Mouse (Mus musculus): ENCODE measurements at regions not wholly inside any gene's neighbourhood (a gene's known extent, or its start where the extent isn't known, plus 50 kb on each side); places are given as distances from the start of the nearest gene placed in this dataset.

DNA sequence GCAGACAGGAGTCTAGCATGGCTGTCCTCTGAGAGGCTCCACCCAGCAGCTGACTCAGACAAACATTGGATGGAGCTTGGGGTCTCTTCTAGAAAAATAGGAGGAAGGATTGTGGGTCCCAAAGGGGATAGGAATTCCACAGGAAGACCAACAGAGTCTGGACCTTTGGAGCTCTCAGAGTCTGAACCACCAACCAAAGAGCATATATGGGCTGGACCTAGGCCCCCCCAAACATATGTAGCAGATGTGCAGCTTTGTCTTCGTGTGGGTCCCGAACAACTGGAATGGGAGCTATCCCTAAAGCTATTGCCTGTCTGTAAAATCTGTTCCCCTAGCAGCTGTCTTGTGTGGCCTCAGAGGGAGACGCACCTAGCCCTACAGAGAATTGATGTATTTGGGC lies 50.1 kb upstream of the Cpm start:
- DNase-seq: no peak

GRCm38 (mm10) chr10:117578696-117579146 lies 50.6 kb upstream of the Cpm start:
- DNase-seq: no peak
- H3K27ac ChIP-seq: no peak overlapping the region
- H3K4me3 ChIP-seq: no peak overlapping the region
- TF ChIP-seq CTCF (IDR thresholded peaks at IDR 0.05): no peak
- intact Hi-C loops (cut with DNase I): no loop called here

More for the DNA sequence above, 50.1 kb upstream of the Cpm start:
- Histone ChIP-seq H3K27ac (no peak overlapping the region), H3K4me3 (no peak overlapping the region)
- TF ChIP-seq CTCF (IDR thresholded peaks at IDR 0.05): no peak
- intact Hi-C loops (cut with DNase I): no loop called here

DNA sequence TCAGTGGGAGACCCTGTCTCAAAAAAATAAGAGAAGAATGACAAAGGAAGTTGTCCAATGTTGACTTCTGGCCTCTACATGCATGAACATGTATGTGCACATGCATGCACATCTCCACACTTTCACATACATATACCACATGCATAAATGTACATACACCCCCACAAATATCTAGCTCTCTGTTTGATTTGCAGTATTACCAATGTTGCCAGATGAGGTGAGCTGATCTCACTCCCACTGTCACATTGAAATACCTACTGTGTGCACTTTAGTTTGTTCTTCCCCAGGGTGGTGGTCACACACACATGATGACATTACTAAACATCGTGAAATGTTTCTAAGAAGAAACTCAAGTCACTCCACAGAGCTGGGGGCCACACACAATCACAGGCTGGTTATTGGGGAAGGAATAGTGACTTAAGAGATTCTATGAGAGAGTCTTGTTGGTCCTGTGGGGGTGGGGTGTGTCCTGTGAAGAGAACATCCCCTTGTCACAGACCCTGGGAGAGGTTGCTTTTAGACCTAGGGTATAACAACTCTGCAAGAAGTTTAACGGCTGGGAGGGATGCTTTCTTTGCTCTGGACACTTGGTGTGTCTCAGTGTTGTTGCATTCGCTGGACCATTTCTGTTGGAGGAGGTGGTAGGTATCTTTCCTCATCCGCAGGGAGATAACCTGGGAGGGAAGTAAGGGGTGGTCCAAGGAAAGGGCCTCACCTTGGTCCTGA lies 51.2 kb upstream of the Cpm start:
- no peak overlapping the region for H3K4me3 ChIP-seq
- no peak for DNase-seq
- intact Hi-C loops (cut with DNase I): no loop called here
- H3K27ac ChIP-seq: no peak overlapping the region
- TF ChIP-seq CTCF (IDR thresholded peaks at IDR 0.05): no peak

DNA sequence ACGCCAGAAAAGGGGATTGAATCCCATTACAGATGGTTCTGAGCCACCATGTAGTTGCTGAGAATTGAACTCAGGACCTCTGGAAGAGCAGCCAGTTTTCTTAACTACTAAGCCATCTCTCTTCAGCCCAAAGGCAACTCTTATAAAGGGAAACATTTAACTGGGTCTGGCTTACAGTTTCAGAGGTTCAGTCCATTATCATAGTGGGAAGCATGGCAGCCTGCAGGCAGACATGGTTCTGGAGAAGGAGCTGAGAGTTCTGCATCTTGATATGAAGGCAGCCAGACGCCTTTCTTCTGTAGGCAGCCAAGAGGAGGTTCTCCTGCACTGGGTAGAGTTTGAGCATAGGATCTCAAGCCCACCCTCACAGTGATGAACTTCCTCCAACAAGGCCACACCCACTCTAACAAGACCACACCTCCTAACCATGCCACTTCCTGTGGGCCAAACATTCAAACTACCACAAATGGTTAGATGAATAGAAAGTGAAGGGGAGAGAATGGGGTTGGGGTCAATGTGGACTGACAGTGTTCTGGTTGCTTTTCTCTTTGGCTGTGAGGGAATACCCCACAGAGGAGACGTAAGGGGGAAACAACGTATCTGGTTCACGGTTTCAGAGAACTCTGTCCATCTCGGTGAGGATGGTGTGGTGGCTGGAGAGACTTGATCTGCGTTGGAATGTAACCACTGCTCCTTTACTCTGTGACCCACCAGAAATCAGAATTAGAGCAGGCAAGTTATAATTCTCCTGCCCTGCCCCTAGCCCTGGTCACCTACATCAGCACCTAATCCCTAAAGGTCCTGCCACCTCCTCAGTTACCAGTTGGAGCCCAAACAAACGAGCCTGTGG lies 52.2 kb upstream of the Cpm start:
- intact Hi-C loops (cut with DNase I): no loop called here
- TF ChIP-seq CTCF (IDR thresholded peaks at IDR 0.05): no peak

DNA sequence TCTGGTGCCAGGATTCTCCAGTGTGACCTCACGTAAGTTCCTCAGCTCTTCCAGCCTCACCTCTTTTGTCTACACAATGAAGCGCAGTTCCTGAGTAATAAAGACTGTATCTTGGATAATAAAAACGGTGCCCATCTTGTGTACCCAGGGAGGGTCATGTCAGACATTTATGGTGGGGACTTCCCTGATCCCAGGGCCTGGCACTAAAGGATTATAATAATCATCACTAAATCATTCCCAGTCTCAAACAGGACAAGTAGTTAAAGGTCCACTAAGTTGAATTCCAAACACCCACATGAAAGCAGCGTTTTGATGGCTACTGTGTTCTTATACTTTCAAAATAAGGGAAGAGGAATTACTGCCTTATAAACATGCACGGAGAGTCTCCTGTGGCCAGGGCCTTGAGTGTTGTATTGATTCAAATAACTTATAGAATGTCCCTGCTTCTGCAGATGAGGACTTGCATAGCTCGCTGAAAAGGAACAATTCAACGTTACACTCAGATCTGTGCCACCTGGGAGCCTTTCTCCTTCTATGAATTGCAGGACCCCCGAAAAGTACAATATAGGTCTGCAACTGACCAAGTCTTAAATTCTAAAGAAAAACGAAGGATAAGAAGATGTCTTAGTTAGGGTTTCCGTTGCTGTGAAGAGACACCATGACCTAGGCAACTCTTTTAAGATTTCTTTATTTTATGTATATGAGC lies 53.0 kb upstream of the Cpm start:
- Histone ChIP-seq H3K27ac (no peak overlapping the region), H3K4me3 (no peak overlapping the region)
- DNase-seq: no peak
- no peak for TF ChIP-seq CTCF (IDR thresholded peaks at IDR 0.05)
- intact Hi-C loops (cut with DNase I): no loop called here

More for the DNA sequence above, 52.2 kb upstream of the Cpm start:
- no peak overlapping the region for H3K4me3 ChIP-seq
- H3K27ac ChIP-seq: no peak overlapping the region
- DNase-seq: no peak

- Histone ChIP-seq H3K4me3 (no peak overlapping the region), H3K27ac (no peak overlapping the region)
- intact Hi-C loops (cut with DNase I): no loop called here
- no peak for DNase-seq
- TF ChIP-seq CTCF (IDR thresholded peaks at IDR 0.05): no peak
These were observed 53.7 kb upstream of the Cpm start for GRCm38 (mm10) chr10:117575404-117576153.

GRCm38 (mm10) chr10:117574915-117575314 lies 54.4 kb upstream of the Cpm start:
- no peak for TF ChIP-seq CTCF (IDR thresholded peaks at IDR 0.05)
- DNase-seq: no peak
- no peak overlapping the region for H3K27ac ChIP-seq
- H3K4me3 ChIP-seq: no peak overlapping the region
- intact Hi-C loops (cut with DNase I): no loop called here

- intact Hi-C loops (cut with DNase I): no loop called here
- no peak overlapping the region for H3K27ac ChIP-seq
- DNase-seq: no peak
- TF ChIP-seq CTCF (IDR thresholded peaks at IDR 0.05): no peak
- H3K4me3 ChIP-seq: no peak overlapping the region
These were observed 55.1 kb upstream of the Cpm start for GRCm38 (mm10) chr10:117574056-117574727.

- no peak for DNase-seq
- TF ChIP-seq CTCF (IDR thresholded peaks at IDR 0.05): no peak
- intact Hi-C loops (cut with DNase I): no loop called here
- no peak overlapping the region for H3K4me3 ChIP-seq
- no peak overlapping the region for H3K27ac ChIP-seq
These were observed 55.8 kb upstream of the Cpm start for GRCm38 (mm10) chr10:117573596-117573850.

GRCm38 (mm10) chr10:117572746-117573595 lies 56.3 kb upstream of the Cpm start:
- no peak overlapping the region for H3K27ac ChIP-seq
- no peak overlapping the region for H3K4me3 ChIP-seq
- intact Hi-C loops (cut with DNase I): no loop called here
- no peak for DNase-seq
- no peak for TF ChIP-seq CTCF (IDR thresholded peaks at IDR 0.05)

DNA sequence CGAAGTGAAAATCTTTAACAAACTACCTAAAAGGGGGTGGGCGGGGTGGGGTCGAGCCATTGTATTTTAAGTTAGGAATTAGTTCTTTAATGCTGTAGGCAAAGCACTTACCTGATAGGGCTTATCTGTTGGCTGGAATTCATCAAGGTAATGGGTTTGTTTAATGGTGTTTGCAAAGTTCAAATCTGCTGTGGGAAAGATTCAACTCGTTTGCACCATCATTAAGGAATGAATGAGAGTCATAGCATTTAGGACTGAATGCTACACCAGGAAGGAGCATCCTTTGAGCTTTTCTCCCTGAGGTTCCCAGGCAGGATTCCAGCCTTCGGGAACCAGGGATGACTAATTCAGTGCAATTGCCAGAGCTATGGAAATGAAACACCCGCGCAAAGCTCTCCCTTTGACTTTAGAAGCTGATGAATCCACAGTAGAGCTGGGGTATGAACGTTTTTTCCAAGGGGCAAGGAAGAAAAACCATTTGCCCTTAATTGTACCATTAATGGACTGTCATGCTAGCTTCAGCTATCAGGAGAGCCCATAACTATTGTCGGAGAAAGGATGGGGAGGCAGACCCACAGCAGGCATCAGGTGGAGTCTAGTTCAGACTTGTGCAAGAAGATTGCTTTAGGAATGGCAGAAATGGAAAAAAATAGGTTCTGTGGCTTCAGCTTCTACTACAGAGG lies 57.3 kb upstream of the Cpm start:
- TF ChIP-seq CTCF (IDR thresholded peaks at IDR 0.05): no peak
- intact Hi-C loops (cut with DNase I): no loop called here
- H3K27ac ChIP-seq: no peak overlapping the region
- DNase-seq: peak; percentile 42
- H3K4me3 ChIP-seq: peak overlapping the region; percentile 62

Data from gastrocnemius, adult 2 months (tissue).